Mouse (Mus musculus): Measurements from ENCODE around the gene Itga2b. TPM values are rescaled to one million over a fixed set of nuclear protein-coding genes. Genes with fewer than 3 reads are reported as not detected.

The Itga2b gene
- total and polyA plus RNA-seq, 3 experiments, result 27.3 to 72.3 (median 27.8) TPM

DNA sequence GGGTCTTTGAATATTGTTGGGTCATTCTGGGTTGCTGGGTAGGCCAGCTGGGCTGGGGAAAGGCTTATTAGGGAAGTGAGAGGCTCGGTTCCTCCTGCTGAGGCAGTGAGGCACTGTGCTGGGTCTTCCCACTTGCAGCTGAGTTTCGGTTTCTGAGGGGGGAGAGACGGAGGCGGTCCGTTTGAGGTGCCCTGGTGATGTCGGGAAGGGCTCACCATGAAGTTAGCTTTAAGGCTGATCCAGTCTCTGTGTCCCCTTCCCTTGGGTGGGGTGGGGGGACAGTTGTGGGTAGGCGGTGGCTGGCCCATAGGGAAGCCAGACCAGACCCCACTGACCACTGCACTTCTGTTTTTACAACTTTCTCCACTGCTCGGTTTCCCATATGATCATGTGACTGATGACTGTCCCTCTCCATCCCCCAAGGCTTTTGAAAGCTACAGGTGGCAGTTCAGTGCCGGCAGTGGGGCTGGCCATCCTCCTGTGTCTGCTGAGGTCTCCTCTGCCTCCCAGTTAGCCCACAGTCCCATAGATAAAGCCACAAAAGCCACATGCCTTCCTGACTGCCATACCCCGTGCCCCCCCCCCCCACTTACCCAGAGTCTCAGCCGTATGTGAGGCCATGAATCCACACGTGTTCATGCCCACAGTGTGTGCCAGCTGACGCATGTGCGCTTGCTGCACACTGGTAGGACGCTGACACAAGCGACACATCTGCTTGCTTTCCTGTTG lies 37.6 kb downstream of the Itga2b start:
- Histone ChIP-seq H3K27me3 (ENCODE audit: insufficient read depth, low read length) (peaks cover 25% of the 10 kb centered on the region), H3K36me3 (replicated peaks) (peaks cover 36% of the 10 kb centered on the region), H3K9me3 (replicated peaks) (peaks cover 2% of the 10 kb centered on the region), H3K4me3 (ENCODE audit: low read depth, low read length) (peak overlapping the region; percentile 42; the same call in 1 of the 2 replicates), H3K4me1 (ENCODE audit: insufficient read depth, low read depth, low read length) (peaks cover 36% of the 10 kb centered on the region)
- DNase-seq (ENCODE audit: low spot score), result no peak
- ATAC-seq (ENCODE audit: extremely low read depth, insufficient number of reproducible peaks, low FRiP score, poor library complexity, severe bottlenecking), result no peak
- TF ChIP-seq GATA2 (IDR thresholded peaks at IDR 0.05; ENCODE audit: borderline replicate concordance, low read depth, low read length), result no peak
- no peak for TF ChIP-seq CTCF (IDR thresholded peaks at IDR 0.05; ENCODE audit: low read depth, low read length)
- no peak for TF ChIP-seq TAL1 (conservative IDR thresholded peaks at IDR 0.05; ENCODE audit: low read depth, low read length)
- TF ChIP-seq GATA1 (IDR thresholded peaks at IDR 0.05; ENCODE audit: borderline replicate concordance, low read length), result no peak
- TF ChIP-seq POLR2AphosphoS5 (IDR thresholded peaks at IDR 0.05; ENCODE audit: insufficient replicate concordance, low read depth, low read length), result no peak

DNA sequence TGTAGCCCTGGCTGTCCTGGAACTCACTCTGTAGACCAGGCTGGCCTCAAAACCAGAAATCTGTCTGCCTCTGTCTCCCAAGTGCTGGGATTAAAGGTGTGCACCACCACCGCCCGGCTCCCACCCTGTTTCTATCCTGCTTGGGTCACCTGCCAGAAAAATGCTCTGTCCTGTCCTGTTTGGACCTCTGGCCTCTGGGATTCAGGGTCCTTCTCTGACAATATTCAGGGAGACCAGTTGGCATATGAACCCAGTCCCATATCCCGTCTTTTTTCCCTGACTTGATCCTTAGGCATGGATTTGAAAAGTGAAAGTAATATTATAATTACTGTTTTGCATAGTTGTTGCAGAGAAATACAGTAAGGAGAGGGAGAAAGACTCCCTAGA lies 38.2 kb downstream of the Itga2b start:
- ATAC-seq (ENCODE audit: extremely low read depth, insufficient number of reproducible peaks, low FRiP score, poor library complexity, severe bottlenecking) (no peak), DNase-seq (ENCODE audit: low spot score) (no peak)
- Histone ChIP-seq H3K9me3 (replicated peaks) (no peaks in the 10 kb centered on the region), H3K36me3 (replicated peaks) (peaks cover 36% of the 10 kb centered on the region), H3K27me3 (ENCODE audit: insufficient read depth, low read length) (peaks cover 24% of the 10 kb centered on the region), H3K4me3 (ENCODE audit: low read depth, low read length) (no peak overlapping the region; the same call in 1 of the 2 replicates), H3K4me1 (ENCODE audit: insufficient read depth, low read depth, low read length) (peaks cover 36% of the 10 kb centered on the region)
- TF ChIP-seq POLR2AphosphoS5 (IDR thresholded peaks at IDR 0.05; ENCODE audit: insufficient replicate concordance, low read depth, low read length), result no peak
- no peak for TF ChIP-seq TAL1 (conservative IDR thresholded peaks at IDR 0.05; ENCODE audit: low read depth, low read length)
- no peak for TF ChIP-seq GATA1 (IDR thresholded peaks at IDR 0.05; ENCODE audit: borderline replicate concordance, low read length)

DNA sequence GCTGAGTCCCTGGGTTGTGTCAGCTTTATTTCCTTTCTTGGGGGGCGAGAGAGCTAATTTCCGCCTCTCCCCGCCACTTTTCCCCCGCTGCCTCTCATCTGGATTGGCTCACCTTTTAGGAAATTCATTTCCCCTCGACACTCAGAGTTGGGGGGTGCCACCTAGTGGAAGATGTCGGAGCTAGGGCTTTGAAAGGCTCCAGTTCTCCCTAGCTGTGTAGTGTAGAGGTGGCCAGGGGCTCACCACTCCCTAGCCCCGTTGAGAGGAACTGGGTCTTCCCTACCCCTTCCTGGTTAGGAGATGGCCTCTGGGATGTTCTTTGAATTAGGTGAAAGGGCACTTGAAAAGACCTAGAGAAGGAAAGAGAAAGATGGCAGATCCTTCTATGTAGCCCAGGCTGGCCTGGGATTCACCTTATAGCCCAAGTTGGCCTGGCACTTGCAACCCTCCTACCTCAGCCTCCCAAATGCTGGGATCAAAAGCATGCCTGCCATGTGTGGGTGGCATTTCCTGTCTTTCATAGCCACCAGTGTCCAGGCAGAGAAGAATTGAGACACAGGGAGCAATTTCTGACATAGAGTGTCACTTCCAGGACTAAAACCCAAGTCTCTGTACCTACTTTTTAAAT lies 38.8 kb downstream of the Itga2b start:
- no peaks in the 10 kb centered on the region for H3K9me3 ChIP-seq (replicated peaks)
- H3K36me3 ChIP-seq (replicated peaks), result peaks cover 31% of the 10 kb centered on the region
- peaks cover 36% of the 10 kb centered on the region for H3K4me1 ChIP-seq (ENCODE audit: insufficient read depth, low read depth, low read length)
- H3K4me3 ChIP-seq (ENCODE audit: low read depth, low read length), result peak overlapping the region; percentile 72
- DNase-seq (ENCODE audit: low spot score), result peak; percentile 73
- H3K27me3 ChIP-seq (ENCODE audit: insufficient read depth, low read length), result peaks cover 27% of the 10 kb centered on the region
- TF ChIP-seq GATA2 (IDR thresholded peaks at IDR 0.05; ENCODE audit: borderline replicate concordance, low read depth, low read length) (no peak), POLR2AphosphoS5 (IDR thresholded peaks at IDR 0.05; ENCODE audit: insufficient replicate concordance, low read depth, low read length) (no peak), GATA1 (IDR thresholded peaks at IDR 0.05; ENCODE audit: borderline replicate concordance, low read length) (no peak), TAL1 (conservative IDR thresholded peaks at IDR 0.05; ENCODE audit: low read depth, low read length) (no peak), CTCF (IDR thresholded peaks at IDR 0.05; ENCODE audit: low read depth, low read length) (peak; percentile 60)
- no peak for ATAC-seq (ENCODE audit: extremely low read depth, insufficient number of reproducible peaks, low FRiP score, poor library complexity, severe bottlenecking)

DNA sequence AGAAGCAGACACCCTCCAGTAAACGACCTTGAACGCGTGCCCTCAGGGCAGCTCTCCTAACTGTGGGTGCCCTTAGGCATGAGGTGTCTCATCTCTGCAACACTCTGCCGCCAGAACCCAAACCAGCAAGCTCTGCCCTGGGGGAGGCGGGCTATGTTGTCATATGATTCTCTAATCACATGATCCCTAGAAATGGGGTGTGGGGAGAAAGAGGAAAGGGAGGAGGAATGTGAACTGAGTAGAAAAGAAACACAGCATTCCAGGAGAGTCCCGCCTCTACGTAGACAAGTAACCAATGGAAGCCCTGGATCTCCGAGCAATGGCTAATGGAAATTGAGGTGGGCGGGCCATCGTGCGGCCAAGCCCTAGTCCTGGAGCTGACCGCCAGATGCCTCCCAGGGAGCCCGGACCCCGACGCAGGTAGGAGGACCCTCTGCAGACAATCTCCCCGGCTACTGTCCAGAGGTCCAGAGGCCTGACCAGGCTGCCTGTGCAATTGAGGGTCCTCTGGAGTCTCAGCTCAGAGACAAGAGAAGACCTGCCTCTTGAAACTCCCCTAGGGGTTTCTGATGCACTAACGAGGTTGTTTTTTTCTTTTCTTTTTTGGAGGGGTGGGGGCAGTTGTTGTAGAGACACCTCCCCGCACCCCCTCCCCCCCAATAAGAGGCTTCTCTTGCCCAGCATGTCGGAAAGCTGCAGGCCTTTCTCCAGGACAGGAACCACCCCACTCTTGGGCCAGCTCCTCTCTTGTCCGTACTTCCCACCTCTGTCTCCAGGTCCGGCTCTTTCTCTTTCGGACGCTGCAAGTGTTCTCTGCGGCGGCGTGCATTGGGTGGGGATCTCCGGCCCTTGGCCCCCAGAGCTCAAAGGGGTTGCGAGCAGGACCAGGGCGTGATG lies 39.6 kb downstream of the Itga2b start, which contains the start of gene Grn:
Grn (plus strand) TSS at position 195 of the 897 bp plus-strand sequence.
- TF ChIP-seq GATA2 (IDR thresholded peaks at IDR 0.05; ENCODE audit: borderline replicate concordance, low read depth, low read length) (no peak), TAL1 (conservative IDR thresholded peaks at IDR 0.05; ENCODE audit: low read depth, low read length) (no peak), CTCF (IDR thresholded peaks at IDR 0.05; ENCODE audit: low read depth, low read length) (no peak), POLR2AphosphoS5 (IDR thresholded peaks at IDR 0.05; ENCODE audit: insufficient replicate concordance, low read depth, low read length) (no peak), GATA1 (IDR thresholded peaks at IDR 0.05; ENCODE audit: borderline replicate concordance, low read length) (no peak)
- Histone ChIP-seq H3K4me3 (ENCODE audit: low read depth, low read length) (peak within 1 kb of the TSS; percentile 72), H3K4me1 (ENCODE audit: insufficient read depth, low read depth, low read length) (peaks cover 41% of the 10 kb centered on the region), H3K27me3 (ENCODE audit: insufficient read depth, low read length) (peaks cover 25% of the 10 kb centered on the region), H3K36me3 (replicated peaks) (peaks cover 23% of the 10 kb centered on the region), H3K9me3 (replicated peaks) (no peaks in the 10 kb centered on the region)
- peak; percentile 90 for ATAC-seq (ENCODE audit: extremely low read depth, insufficient number of reproducible peaks, low FRiP score, poor library complexity, severe bottlenecking)
- DNase-seq (ENCODE audit: low spot score), result peak; percentile 91

DNA sequence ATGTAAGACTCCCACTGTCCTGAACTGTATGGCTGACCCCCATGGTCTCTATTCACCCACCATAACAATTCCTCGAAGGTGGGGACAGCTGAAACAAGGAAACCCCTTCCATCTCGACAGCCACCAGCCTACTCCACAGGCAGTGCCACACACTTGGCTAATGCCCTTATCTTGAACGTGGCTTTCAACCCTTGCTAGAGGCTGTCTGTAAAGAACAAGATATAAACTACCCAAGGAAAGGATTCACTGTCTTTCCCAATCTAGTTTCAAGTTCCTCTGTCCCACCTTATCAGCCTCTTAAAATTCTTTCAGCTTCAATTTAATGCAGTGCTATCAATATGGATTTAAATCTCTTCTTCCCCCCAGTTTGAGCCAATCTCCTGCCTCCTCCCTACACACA lies 40.4 kb downstream of the Itga2b start:
- TF ChIP-seq GATA1 (IDR thresholded peaks at IDR 0.05; ENCODE audit: borderline replicate concordance, low read length) (no peak), GATA2 (IDR thresholded peaks at IDR 0.05; ENCODE audit: borderline replicate concordance, low read depth, low read length) (no peak), TAL1 (conservative IDR thresholded peaks at IDR 0.05; ENCODE audit: low read depth, low read length) (no peak), POLR2AphosphoS5 (IDR thresholded peaks at IDR 0.05; ENCODE audit: insufficient replicate concordance, low read depth, low read length) (no peak), CTCF (IDR thresholded peaks at IDR 0.05; ENCODE audit: low read depth, low read length) (no peak)
- H3K9me3 ChIP-seq (replicated peaks), result no peaks in the 10 kb centered on the region
- no peak for ATAC-seq (ENCODE audit: extremely low read depth, insufficient number of reproducible peaks, low FRiP score, poor library complexity, severe bottlenecking)
- H3K4me3 ChIP-seq (ENCODE audit: low read depth, low read length), result no peak overlapping the region; the same call in 1 of the 2 replicates
- H3K36me3 ChIP-seq (replicated peaks), result peaks cover 15% of the 10 kb centered on the region
- peaks cover 48% of the 10 kb centered on the region for H3K4me1 ChIP-seq (ENCODE audit: insufficient read depth, low read depth, low read length)
- H3K27me3 ChIP-seq (ENCODE audit: insufficient read depth, low read length), result peaks cover 31% of the 10 kb centered on the region
- no peak for DNase-seq (ENCODE audit: low spot score)
